Mouse (Mus musculus): Measurements from ENCODE around the gene Olfr1254. TPM values are rescaled to one million over a fixed set of nuclear protein-coding genes. Genes with fewer than 3 reads are reported as not detected.

Gene Olfr1254
- not detected in 2 replicates for polyA plus RNA-seq (2012; rRNA removed)

GRCm38 (mm10) chr2:89793519-89793918 is at the start of gene Olfr1254:
Gene Olfr1254, minus strand, starts transcription at chr2:89793619.

DNA sequence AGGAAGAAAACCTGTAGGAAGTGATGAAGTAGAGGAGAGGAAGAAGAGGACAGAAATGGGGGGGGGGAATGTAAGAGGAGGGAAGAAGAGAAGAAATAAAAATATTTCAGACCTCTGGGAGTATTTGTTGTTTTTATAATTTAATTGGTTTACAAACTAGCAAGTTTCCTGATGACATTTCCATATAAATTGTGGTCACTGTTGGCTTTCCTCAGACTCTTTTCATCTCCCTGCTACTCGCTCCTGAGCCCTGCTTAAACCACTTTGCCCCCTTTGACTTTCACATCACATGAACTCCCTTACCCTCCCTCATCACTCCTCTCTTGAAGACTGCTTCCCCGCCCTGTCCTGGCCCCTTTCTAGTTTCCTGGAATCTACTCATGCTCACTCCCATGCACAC is 48.0 kb upstream of the Olfr1254 start, which contains the start of gene Olfr1256:
Gene Olfr1256, minus strand, starts transcription at position 101 of the 400 bp plus-strand sequence.

GRCm38 (mm10) chr2:89811751-89812150 is 18.3 kb upstream of the Olfr1254 start, which contains the start of gene Olfr1255:
Gene Olfr1255, plus strand, starts transcription at chr2:89812051.

DNA sequence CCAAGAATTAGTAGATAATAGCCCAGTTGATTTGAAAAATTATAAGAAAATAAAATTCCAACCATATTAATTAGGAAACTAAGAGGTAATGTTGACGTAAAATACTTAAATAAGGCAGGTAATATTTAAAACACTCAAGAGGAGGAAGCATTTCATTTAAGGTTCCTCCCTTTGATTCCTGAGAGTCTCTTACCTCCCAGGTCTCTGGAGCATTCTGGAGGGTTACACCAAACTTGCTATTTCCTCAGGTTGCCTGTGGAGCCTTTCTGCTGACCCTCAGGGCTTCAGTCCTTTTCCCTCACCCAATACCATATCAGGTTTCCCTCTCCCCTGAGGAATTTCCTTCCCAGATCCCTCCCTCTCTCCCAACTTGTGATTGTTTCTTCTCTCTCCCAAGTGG is 36.4 kb downstream of the Olfr1254 start, which contains the start of gene Olfr1253:
Gene Olfr1253, minus strand, starts transcription at position 101 of the 400 bp plus-strand sequence.

Other genes starting within 250 kb of the Olfr1254 start
- not detected in 2 replicates for gene Olfr1245, start 215.2 kb downstream of the Olfr1254 start, polyA plus RNA-seq (2012; rRNA removed)
- 0.17 TPM in 1 of 2 replicates, not detected in the other for gene Olfr1246, start 200.5 kb downstream of the Olfr1254 start, polyA plus RNA-seq (2012; rRNA removed)
- not detected in 2 replicates for gene Olfr1247, start 179.5 kb downstream of the Olfr1254 start, polyA plus RNA-seq (2012; rRNA removed)
- gene Olfr1248, start 175.4 kb downstream of the Olfr1254 start, polyA plus RNA-seq (2012; rRNA removed): not detected in 2 replicates
- not detected in 2 replicates for gene Olfr1249, start 158.6 kb downstream of the Olfr1254 start, polyA plus RNA-seq (2012; rRNA removed)
- gene Olfr1250, start 132.2 kb downstream of the Olfr1254 start, polyA plus RNA-seq (2012; rRNA removed): 1.0 and 1.1 TPM in 2 replicates
- gene Olfr1251, start 121.7 kb downstream of the Olfr1254 start, polyA plus RNA-seq (2012; rRNA removed): 1.8 and 3.6 TPM in 2 replicates
- gene Olfr1252, start 68.6 kb downstream of the Olfr1254 start, polyA plus RNA-seq (2012; rRNA removed): not detected in 2 replicates
- gene Olfr1253, start 36.5 kb downstream of the Olfr1254 start, polyA plus RNA-seq (2012; rRNA removed): not detected in 2 replicates
- not detected in 2 replicates for gene Olfr1255, start 18.4 kb upstream of the Olfr1254 start, polyA plus RNA-seq (2012; rRNA removed)
- not detected in 2 replicates for gene Olfr1256, start 47.9 kb upstream of the Olfr1254 start, polyA plus RNA-seq (2012; rRNA removed)
- gene Olfr48, start 54.6 kb upstream of the Olfr1254 start, polyA plus RNA-seq (2012; rRNA removed): not detected in 2 replicates
- gene Olfr1257, start 84.8 kb upstream of the Olfr1254 start, polyA plus RNA-seq (2012; rRNA removed): not detected in 2 replicates
- gene Olfr1258, start 133.7 kb upstream of the Olfr1254 start, polyA plus RNA-seq (2012; rRNA removed): not detected in 2 replicates
- not detected in 2 replicates for gene Olfr1259, start 155.0 kb upstream of the Olfr1254 start, polyA plus RNA-seq (2012; rRNA removed)
- not detected in 2 replicates for gene Olfr1260, start 180.7 kb upstream of the Olfr1254 start, polyA plus RNA-seq (2012; rRNA removed)
- not detected in 2 replicates for gene Olfr1261, start 197.6 kb upstream of the Olfr1254 start, polyA plus RNA-seq (2012; rRNA removed)
- gene Olfr1262, start 206.5 kb upstream of the Olfr1254 start, polyA plus RNA-seq (2012; rRNA removed): not detected in 2 replicates
- not detected in 2 replicates for gene Olfr1263, start 218.5 kb upstream of the Olfr1254 start, polyA plus RNA-seq (2012; rRNA removed)
- not detected in 2 replicates for gene Olfr1264, start 232.0 kb upstream of the Olfr1254 start, polyA plus RNA-seq (2012; rRNA removed)
- gene Olfr1265, start 241.7 kb upstream of the Olfr1254 start, polyA plus RNA-seq (2012; rRNA removed): not detected in 2 replicates

All from ovary, adult 2 months (tissue).